Mouse (Mus musculus): Measurements from ENCODE around the gene Vsnl1. TPM values are rescaled to one million over a fixed set of nuclear protein-coding genes. Genes with fewer than 3 reads are reported as not detected.

The Vsnl1 gene
- under 1 TPM in 1 of 2 experiments, not detected in 1; 0.73 TPM for polyA plus RNA-seq (2017; shearing (Covaris generic))

GRCm38 (mm10) chr12:11436497-11437265 is at the start of gene Vsnl1:
Vsnl1 (minus strand) TSS chr12:11436613.

GRCm38 (mm10) chr12:11455549-11456194 is 19.3 kb upstream of the Vsnl1 start, which contains the start of gene Rad51ap2:
Rad51ap2 (plus strand) TSS chr12:11456079.

Other genes starting within 250 kb of the Vsnl1 start
- gene Msgn1, start 227.6 kb downstream of the Vsnl1 start, polyA plus RNA-seq (2017; shearing (Covaris generic)): under 1 TPM in 1 of 2 experiments, not detected in 1; 0.63 TPM
- 1 to 10 TPM; 1.8 to 3.0 TPM for gene Gen1, start 170.8 kb downstream of the Vsnl1 start, polyA plus RNA-seq (2017; shearing (Covaris generic))
- gene Smc6, start 170.7 kb downstream of the Vsnl1 start, polyA plus RNA-seq (2017; shearing (Covaris generic)): 100 to 1,000 TPM; 146 to 181 TPM
- under 1 TPM in 1 of 2 experiments, not detected in 1; 0.11 TPM for gene Rad51ap2, start 19.5 kb upstream of the Vsnl1 start, polyA plus RNA-seq (2017; shearing (Covaris generic))

Measured in inflammation-experienced regulatory T-cells (primary cell).